In the genomic region with DNA sequence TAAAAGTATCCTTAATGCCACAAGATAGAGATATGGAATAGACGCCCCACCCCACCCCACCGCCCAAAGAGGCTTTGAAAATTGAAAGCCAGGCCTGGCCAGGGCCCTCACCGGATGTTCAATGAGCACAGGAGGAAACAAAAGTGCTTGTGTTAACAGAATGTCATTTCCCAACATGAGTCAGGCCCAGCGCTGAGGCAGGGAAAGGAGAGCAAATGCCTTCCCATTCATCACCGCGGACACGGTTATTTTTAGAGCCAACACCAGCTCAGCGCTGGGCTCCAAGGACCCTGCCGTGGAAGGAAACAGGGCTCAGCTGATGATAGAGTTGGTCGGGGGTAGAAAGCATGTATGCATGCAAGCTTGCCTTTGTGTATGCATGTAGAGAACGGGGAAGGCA, we compare ENCODE assay signal across 9 mouse cellular contexts. TPM values are rescaled to one million over a fixed set of nuclear protein-coding genes. Genes with fewer than 3 reads are reported as not detected.
A peak's percentile ranks its signal among the peaks of the same experiment; 100 is the strongest.
DNase-seq lines count a peak whose midpoint lies in the region; ATAC-seq lines count a peak whose summit lies in the region.
"Had no signal": no experiment of that assay in that cellular context is flagged by ENCODE, and none has a peak within 500 bp of the region (broad histone marks: within the 10 kb centered on the region; RNA-seq: fewer than 3 reads in every experiment).

No protein-coding gene starts in this region.

- DNase-seq in cerebellum, postnatal 10 days: peak; percentile 33 to 42
- DNase-seq in cerebellum, adult 9-10 months: no peak
- DNase-seq in NIH3T3 (ENCODE audit: low read depth) (peak; percentile 88), MN1 (ENCODE audit: low spot score) (no peak)
- peak; percentile 16 for DNase-seq in gastrocnemius, postnatal 25 days
- DNase-seq in c-Kit-positive CD71-positive TER-119-positive erythroid progenitor cells, embryonic 14.5 days (ENCODE audit: low spot score): no peak

- H3K9me3 ChIP-seq in hindbrain, embryonic 16.5 days (ENCODE audit: control insufficient read depth, low read length): no peaks in the 10 kb centered on the region
- H3K9me3 ChIP-seq in liver, embryonic 16.5 days (replicated peaks; ENCODE audit: control insufficient read depth, low read length): no peaks in the 10 kb centered on the region
- H3K9me3 ChIP-seq: limb, embryonic 13.5 days had no signal

- H3K4me3 ChIP-seq in hindbrain, embryonic 16.5 days (ENCODE audit: low read length): no peak overlapping the region
- no peak overlapping the region for H3K4me3 ChIP-seq in liver, embryonic 16.5 days (ENCODE audit: low read depth, low read length)
- H3K4me3 ChIP-seq: limb, embryonic 13.5 days had no signal

- 22% methylated on average over 11 of the region's 11 CpGs for WGBS in hindbrain, embryonic 16.5 days
- 24% methylated on average over 11 of the region's 11 CpGs for WGBS in liver, embryonic 16.5 days (ENCODE audit: insufficient replicate concordance)

- H3K4me2 ChIP-seq in hindbrain, embryonic 16.5 days (ENCODE audit: low read length): no peak overlapping the region
- H3K4me2 ChIP-seq in liver, embryonic 16.5 days (ENCODE audit: low read depth, low read length): no peak overlapping the region
- H3K4me2 ChIP-seq: limb, embryonic 13.5 days had no signal

- H3K27me3 ChIP-seq in hindbrain, embryonic 16.5 days (replicated peaks; ENCODE audit: control insufficient read depth, insufficient read depth, low read length): no peaks in the 10 kb centered on the region
- no peaks in the 10 kb centered on the region for H3K27me3 ChIP-seq in liver, embryonic 16.5 days (ENCODE audit: control insufficient read depth, insufficient read depth, low read depth, low read length)

- peak; percentile 64 for ATAC-seq in hindbrain, embryonic 16.5 days
- peak; percentile 55 for ATAC-seq in liver, embryonic 16.5 days (ENCODE audit: low read depth)

- H3K4me1 ChIP-seq in hindbrain, embryonic 16.5 days (ENCODE audit: control insufficient read depth, insufficient read depth, low read depth, low read length): peaks cover 4% of the 10 kb centered on the region
- H3K4me1 ChIP-seq in liver, embryonic 16.5 days (ENCODE audit: control insufficient read depth, low read depth, low read length): no peaks in the 10 kb centered on the region

- 0 out of 2 replicates have a peak overlapping the region, but pooled peaks have one; percentile 14 for H3K27ac ChIP-seq in hindbrain, embryonic 16.5 days (ENCODE audit: low read depth, low read length)
- H3K27ac ChIP-seq in liver, embryonic 16.5 days (ENCODE audit: low read length): no peak overlapping the region
- H3K27ac ChIP-seq: limb, embryonic 13.5 days had no signal

- no peaks in the 10 kb centered on the region for H3K36me3 ChIP-seq in hindbrain, embryonic 16.5 days (ENCODE audit: control insufficient read depth, insufficient read depth, low read length)
- no peaks in the 10 kb centered on the region for H3K36me3 ChIP-seq in liver, embryonic 16.5 days (ENCODE audit: control insufficient read depth, insufficient read depth)
- H3K36me3 ChIP-seq: limb, embryonic 13.5 days had no signal

- no peak overlapping the region for H3K9ac ChIP-seq in hindbrain, embryonic 16.5 days (ENCODE audit: low read depth, low read length)
- H3K9ac ChIP-seq in liver, embryonic 16.5 days (ENCODE audit: low read depth, low read length): no peak overlapping the region
- H3K9ac ChIP-seq: limb, embryonic 13.5 days had no signal

RNA-seq across cellular contexts. Expression of a gene that starts 40.4 kb away (rescaled TPM):
- 10 to 100 TPM; 12.6 to 14.9 TPM for total RNA-seq in gastrocnemius, postnatal 25 days (2021)
- polyA plus RNA-seq in hindbrain, embryonic 16.5 days (2015; fragmentation: Nextera tagmentation; extraction: Ambion mirVana): 13.8 and 18.8 TPM in 2 replicates
- polyA plus RNA-seq in liver, embryonic 16.5 days (2015; fragmentation: Nextera tagmentation; extraction: Ambion mirVana): 2.9 and 3.4 TPM in 2 replicates

Comparison
In these comparisons a context has a peak if more than half of its experiments do, and no peak if none do; other contexts are left out.
1. DNase-seq: peak in cerebellum, postnatal 10 days (2 of 2), NIH3T3 (single experiment) and gastrocnemius, postnatal 25 days (single experiment); none in cerebellum, adult 9-10 months (single experiment), c-Kit-positive CD71-positive TER-119-positive erythroid progenitor cells, embryonic 14.5 days (single experiment) and MN1 (single experiment).